Mouse (Mus musculus) bone marrow macrophage, adult 2 months (primary cell): Measurements from ENCODE around the gene Epn1.

ENCODE experiments used
- CTCF ChIP-seq: IDR thresholded peaks from 2 replicates; pipeline ENCODE4 v1.5.1; 2012; ENCODE audit warnings: low read depth, mild to moderate bottlenecking, low read length, moderate library complexity
- POLR2A ChIP-seq: IDR thresholded peaks from 2 replicates; pipeline ENCODE4 v1.6.1; 2012; ENCODE audit warnings: mild to moderate bottlenecking, low read depth, low read length, borderline replicate concordance

GRCm38 (mm10) chr7:5116850-5117249 lies 36.8 kb downstream of the Epn1 start, which contains the start of gene Rfpl4:
- TF ChIP-seq POLR2A = no peak
- TF ChIP-seq CTCF = no peak
